Mouse (Mus musculus): ENCODE measurements around the gene Kmo.
A peak's percentile ranks its signal among the peaks of the same experiment; 100 is the strongest.

The Kmo gene

DNA sequence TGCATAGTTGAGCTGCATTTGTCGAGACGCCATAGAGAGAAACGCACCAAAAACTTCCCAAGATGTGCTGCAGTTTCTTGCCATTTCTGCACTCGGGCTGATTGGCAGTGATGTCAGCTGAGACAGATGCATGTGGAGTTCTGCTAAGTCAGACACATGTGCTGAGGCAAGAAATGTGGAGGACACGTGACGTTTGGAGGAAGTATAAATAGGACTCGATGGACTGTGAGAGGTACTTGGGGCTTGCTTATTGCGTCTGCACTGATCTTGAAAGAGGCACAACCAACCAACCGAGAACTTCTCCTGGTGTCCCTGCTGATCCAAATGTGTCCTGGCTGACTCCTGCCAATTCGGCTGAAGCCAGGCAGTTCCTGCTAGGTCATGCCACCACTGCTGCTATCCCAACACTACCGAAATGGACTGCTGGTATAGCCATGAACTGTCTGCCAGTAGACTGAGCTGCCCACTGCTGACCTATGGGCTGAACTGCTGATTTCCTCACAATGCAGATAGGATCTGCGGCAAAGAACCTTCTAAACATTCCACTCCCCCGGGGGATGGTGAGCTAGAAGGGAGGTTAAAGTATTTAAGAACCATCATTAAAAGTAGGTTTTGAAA is at the start of gene Kmo:
Kmo (plus strand) TSS at position 568 of the 618 bp plus-strand sequence.
- DNase-seq (ENCODE audit: low read depth, low spot score), result no peak

DNA sequence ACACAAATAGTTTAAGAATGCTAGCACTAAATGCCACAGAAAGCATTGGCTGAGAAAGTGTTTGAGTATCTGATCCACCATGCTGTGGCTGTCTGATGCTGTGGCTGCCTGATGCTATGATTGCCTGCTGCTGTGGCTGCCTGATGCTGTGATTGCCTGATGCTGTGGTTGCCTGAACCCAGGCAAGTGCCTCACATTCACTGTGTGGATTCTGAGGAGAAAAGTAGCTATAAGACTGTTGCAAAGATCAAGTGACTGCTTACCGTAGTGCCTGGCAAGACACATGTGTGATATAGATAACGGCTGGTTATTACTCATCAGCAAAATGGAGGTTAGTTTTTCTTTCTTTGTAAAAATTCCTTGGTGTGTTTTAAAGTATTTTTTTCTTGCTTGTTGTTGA is 46.1 kb upstream of the Kmo start:
- DNase-seq (ENCODE audit: low read depth, low spot score), result no peak

DNA sequence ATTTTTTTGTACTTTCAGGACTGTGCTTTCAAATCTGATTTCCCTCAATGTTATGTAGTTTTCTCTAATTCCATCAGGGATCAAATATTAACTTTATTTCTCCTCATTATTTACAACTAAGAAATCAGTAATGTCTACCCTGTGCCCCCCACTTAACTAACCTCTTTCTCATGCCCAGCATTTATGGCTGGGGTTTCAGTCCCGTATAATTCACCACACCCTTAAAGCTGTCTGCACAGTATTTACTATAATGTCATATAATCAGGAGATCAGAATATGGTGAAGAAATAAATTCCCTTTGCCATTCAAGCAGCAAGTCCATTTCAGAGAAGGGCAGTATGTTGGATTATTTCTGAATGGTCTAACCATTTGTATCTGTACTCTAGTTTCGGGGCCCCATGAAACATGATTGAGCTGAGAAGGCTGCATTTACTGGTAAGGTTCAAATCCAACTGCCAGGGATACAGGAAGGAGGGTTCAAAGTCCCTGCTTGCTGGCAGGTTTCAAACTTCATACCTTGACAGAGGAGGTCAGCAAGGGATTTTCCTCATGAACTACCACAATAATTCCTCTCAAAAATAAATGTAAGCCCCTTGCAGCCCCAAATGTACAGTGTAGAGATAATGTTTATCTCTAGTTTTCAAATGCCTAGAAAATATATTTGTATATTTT is 41.6 kb upstream of the Kmo start:
- no peak for DNase-seq (ENCODE audit: low read depth, low spot score)

DNA sequence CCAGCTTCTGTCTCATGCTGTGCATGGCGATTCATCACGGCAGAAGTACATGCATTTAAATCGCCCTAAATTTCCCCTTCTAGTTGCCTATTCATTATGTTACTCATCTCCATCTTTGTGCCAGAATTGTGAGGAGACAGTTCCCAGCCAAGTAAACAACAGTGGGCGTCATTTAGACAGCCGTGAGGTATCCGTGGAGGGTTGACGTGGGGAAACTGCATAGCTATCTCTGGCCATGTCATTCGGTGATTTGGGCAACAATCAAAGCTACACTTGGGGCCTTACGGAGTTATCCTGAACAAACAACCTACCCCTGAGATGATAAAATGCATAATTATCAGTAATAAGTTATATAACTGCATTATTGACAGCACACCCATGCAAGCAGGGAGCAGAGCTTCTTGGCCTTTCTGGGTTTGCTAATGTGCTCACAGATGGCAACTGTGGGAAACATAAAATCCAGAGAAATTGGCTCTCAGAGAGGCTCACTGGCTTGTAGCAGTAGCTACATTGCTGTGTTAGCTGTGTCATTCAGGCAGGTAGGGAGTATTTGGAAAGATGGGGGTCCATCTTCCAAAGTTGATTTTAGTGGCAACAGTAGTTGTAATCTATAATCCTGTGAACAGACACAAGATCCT is 40.5 kb upstream of the Kmo start:
- no peak for DNase-seq (ENCODE audit: low read depth, low spot score)

DNA sequence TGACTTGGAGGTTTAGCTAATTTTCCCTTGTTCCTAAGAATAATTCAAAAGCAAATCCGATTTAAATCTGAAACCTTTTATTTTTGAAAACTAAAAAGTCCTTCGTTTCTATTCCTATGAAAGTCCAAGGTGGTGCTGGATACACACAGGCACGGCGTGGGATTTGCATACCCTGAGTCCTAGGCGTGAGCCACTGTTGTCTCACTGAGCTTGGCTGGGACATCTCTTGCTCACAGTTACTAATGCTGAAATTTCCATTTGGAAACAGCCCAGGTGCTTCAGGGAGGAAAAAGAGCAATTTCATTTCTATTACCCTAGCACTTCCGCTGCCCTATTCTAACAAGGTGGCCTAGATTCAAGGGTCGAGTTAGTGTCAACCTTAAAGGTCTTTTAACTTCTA is 39.8 kb upstream of the Kmo start:
- no peak for DNase-seq (ENCODE audit: low read depth, low spot score)

DNA sequence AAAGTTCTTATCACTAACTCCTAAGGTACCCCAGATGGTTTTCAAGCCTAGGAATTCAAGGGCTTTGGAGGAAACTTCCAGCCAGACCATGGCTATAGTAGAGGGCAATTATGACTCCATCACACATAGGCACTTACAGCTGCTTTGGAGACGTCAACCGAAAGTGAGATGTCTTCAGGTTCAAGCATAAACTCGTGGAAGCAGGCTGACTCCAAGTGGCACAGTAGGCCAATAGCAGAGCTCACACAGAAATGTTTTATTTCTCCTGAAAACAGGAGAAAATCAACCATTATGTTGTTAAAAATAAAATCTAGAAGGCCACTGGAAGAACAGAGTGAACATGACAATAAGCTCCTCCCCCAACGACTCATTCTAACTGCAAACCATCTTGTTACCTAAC is 37.4 kb upstream of the Kmo start:
- DNase-seq (ENCODE audit: low read depth, low spot score), result no peak

DNA sequence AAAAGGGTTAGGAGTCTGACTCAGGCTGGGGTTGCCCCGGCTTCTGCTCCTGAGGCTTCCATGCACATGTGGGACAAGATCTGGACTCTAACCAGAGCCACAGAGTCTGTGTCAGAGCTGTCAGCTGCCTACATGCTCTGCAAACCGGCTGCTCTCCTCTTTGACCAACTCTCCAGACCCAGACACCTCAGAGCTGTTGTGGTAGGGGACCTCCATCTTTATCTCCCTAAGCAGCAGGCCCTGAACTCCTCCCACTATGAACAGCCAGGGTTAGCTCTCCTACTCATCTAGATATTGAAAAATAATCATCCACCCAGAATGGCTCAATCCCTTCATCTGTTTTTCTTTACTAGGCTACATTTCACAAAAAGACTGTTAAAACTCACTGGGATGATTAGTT is 34.9 kb upstream of the Kmo start:
- no peak for DNase-seq (ENCODE audit: low read depth, low spot score)

DNA sequence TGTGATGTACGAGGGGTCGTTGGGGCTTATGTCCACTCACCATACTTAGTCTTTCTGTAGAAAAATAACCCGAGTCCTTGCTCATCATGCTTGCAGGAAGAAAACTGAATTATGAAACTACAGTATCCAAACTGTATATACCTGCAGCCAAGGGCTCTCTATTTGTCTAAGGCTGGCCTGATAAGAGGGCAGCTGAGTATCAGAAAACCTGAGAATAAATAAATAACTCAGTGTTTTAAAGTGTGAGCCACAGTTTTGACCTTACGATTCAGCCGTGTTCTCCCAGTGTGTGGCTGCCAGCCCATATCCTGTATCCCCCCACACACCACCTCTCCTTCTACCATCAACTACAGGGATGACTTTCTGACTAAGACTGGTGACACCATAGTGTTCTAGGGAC is 33.5 kb upstream of the Kmo start:
- no peak for DNase-seq (ENCODE audit: low read depth, low spot score)

DNA sequence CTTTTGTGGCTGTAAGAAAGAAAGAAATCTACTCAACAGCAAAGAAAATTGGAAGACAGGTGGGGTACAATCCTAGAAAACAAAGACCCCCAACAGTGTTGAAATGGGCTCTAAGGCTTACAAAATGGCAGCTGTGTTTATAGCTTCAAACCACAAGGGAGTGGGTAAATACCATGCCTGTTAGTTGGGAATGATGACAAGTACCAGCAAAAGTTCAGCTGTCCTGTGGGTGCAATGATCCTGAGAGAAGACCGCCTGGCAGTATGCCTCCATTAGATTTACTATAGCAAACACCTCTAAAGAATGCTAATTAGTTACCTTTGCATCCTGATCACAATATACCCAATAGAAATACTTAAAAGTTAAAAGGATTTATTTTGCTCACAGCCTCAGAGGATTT is 27.3 kb upstream of the Kmo start:
- DNase-seq (ENCODE audit: low read depth, low spot score), result no peak

DNA sequence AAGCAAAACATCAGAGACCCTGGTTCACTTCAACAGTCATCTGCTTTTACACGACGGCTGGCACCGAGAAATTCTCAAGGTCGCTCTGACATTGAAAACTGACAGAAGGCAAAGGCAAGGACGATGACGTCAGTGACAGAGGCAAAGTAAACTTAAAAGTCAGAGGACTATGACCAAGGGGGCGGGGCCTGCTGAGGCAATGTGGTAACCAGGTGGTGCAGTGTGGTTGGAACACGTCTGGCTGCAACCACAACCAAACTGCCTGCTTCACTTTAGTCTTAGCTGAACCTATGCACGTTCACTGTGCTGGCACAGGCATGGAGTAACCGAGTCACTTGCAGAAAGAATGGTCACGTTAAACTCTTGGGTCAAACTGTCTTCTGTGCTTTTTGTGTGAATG is 17.9 kb upstream of the Kmo start:
- DNase-seq (ENCODE audit: low read depth, low spot score), result peak; percentile 28

DNA sequence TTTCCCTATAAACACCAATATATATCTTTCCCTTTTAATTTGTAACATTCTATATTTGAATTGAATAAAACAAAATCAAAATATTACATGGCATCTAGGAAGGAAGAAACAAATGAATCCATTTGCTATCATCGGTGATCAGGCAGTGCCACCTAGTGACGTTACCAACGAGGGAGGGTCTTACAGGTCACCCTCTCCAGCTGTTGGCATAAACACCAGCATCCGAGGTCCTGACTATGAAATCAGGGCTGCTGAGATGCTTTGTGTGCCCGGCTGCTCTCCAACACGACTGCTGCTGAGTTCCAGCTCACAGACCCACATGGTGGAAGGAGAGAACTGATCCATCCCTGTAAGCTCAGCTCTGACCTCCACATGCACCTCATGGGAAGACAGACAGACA is 16.8 kb upstream of the Kmo start:
- DNase-seq (ENCODE audit: low read depth, low spot score), result no peak

DNA sequence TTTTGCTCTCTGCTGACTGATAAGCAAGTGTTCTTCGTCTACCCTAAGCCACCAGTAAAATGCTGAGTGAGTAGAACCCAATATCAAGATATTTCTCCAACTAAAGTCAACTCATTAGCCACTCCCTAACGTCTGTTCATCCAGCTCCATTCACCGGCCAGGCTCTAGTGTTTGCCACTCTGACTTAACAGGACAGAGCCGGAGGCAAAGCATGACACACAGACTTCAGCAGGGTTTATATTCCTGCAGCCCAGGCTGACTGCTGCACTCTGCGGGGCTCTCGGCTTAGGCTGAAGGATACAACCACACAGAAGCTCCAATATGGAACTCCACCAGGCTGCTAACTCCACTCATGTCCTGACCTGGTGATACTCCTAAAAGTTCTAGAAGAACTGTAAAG is 12.9 kb upstream of the Kmo start:
- no peak for DNase-seq (ENCODE audit: low read depth, low spot score)

DNA sequence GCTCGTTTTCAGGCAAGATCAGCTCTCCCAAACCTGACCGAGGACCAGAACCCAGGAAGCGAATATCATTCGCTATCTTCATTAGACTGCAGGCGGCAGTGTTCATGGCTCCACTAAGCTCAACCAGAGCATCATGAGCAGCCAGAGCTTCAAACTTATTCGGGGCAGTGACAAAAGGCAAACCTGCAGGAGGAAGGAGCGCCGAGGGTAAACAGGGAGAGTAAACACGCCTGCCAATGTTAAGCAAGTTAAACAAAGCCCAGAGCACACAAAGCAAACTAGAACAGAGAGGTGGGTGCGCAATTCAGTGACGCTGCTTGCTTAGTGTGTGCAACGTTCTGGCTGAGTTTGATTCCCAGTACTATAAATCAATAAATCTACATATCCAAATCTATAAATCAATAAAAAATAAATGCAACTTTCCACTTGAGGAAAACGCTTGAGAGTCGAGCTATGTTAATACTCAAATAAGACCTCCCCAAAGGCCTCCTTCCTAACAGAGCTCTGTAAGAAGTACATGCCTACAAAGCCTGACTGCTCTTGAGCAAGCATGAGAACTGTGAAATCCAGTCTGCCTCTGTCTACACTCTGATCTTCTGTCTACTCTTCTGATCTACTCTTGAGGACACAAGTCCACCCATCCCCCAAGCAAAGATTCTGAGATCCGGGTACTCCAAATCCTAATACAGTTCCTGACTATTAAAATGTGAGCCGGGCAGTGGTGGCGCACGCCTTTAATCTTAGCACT is 12.2 kb upstream of the Kmo start:
- no peak for DNase-seq (ENCODE audit: low read depth, low spot score)

DNA sequence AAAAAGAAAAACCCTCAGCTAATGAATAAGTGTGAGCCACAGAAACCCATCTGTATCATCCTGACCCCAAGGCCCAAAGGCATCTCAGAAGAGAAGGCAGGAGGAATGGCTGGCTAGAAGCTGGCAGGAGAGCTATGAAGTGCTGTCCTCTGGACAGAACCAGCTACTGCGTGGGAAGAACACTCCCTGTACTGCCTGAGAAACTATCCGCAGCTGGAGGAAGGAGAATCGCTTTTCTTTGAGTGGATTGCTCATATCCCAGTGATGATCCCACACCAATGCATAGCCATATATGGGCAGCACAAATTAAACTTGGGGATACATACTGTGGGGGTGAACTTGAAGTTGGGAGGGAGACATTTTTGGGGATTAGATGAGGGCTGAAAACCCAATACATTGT is 11.5 kb upstream of the Kmo start:
- no peak for DNase-seq (ENCODE audit: low read depth, low spot score)

DNA sequence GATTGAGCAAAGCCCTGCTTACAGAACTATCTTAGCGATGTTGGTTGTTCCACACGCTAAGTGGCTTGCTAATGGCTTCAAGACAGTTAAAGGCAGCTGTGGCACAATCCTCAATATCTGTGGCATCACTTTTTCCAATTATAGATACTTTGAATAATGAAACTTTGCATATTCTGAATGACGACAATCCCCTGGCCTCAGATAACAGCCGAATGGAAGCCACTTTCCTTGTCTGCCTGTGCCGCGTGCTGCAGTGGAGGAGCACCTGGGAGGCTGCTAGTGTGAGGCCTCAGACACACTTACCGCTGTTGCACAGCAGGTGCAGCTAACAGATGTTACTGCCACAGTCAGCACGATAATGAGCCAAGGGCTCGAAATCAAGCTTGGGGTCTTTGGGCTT is 5.2 kb upstream of the Kmo start:
- no peak for DNase-seq (ENCODE audit: low read depth, low spot score)

DNA sequence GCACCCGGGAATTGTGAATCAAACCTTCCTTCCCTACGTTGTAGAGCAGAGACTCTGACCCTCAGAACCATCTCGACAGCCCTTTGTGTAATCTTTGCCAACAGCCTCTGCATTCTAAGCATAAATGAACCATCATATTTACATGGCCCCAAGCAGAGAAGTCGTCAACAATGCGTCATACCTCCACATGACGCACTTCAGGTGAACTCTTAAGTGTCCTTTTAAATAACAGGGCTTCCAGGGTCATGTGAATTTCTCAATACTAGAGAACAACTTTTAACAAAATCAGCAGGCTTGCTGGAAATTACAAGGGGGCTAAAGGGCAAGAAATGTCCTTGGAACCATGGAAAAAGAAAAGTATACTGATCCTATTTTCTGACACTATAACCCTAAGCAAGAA is 3.5 kb downstream of the Kmo start:
- no peak for DNase-seq (ENCODE audit: low read depth, low spot score)

DNA sequence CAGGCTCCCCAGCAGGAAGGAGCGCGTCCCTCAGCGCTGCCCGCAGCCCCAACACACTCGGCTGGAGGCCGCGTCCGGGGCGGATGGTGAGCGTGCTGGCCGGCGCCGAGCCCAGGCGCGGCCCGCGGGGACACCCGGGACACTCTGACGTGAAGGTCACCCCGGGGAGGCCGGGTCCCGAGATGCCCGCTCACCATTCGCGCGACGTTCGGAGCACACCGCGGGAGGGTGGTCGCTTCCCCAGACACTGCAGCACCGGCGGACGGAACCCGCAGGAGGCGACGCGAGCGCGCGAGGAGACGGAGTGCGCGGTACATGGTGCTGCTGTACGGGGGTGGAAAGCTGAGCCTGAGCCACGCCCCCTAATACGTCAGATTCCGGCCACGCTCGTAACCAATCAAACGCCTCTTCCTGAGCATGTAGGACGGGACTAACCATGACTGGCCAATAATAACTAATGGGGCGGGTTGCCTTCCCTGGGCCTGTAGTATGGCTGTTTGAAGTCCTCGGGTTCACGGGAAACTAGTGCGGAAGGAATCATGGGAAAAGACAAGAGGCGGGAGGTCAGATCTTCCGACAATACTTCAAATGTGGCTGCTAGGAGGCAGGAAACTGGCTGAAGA is 5.2 kb downstream of the Kmo start, which contains the start of gene Fh1:
Fh1 (minus strand) TSS at position 379 of the 623 bp plus-strand sequence.
- DNase-seq (ENCODE audit: low read depth, low spot score), result peak; percentile 97

DNA sequence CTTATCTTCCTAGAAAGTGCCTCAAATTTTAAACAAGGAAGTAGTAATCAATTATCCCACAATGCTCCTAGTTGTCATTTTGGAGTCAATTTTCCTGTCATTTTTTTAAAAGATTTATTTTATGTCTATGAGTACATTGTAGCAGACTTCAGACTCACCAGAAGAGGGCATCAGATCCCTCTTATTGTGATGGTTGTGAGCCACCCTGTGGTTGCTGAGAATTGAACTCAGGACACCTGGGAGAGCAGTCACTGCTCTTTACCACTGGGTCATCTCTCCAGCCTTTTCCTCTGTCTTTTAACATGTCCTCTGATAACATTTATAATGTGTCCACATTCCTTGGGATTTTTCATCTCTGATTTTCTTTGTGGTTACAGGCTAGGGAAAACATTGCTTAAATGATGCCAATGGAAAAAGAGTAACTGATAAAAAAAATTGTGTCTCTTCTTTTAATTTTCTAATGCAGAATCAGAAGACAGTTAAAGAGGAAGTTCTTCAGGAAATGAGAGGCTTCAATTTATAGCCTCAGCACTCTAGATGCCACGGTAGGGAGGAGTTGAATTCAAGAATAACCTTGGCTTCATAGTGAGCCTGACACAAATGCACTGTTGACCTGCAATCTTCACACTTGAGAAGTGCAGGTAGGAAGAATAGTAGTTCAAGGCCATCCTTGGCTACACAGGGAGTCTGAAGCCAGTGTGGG is 6.0 kb downstream of the Kmo start:
- DNase-seq (ENCODE audit: low read depth, low spot score), result no peak

DNA sequence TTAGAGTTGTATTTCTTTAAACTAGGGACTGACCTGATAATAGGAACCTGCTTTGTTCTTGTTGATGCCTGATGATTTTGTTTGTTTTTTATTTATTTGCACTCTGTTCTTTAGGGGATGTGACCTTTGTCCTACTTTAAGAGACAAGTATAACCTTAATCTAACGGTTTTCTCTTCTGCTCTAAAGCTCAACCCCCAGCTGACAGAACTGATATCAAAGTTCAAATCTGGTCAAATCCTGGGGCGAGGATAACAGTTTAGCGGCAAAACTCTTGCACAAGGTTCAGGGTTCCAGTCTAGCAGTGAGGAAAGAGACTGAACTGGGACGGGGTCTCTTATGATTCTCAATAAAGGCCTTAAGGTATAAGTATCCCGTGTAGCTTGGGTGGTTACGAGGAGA is 9.1 kb downstream of the Kmo start:
- no peak for DNase-seq (ENCODE audit: low read depth, low spot score)

DNA sequence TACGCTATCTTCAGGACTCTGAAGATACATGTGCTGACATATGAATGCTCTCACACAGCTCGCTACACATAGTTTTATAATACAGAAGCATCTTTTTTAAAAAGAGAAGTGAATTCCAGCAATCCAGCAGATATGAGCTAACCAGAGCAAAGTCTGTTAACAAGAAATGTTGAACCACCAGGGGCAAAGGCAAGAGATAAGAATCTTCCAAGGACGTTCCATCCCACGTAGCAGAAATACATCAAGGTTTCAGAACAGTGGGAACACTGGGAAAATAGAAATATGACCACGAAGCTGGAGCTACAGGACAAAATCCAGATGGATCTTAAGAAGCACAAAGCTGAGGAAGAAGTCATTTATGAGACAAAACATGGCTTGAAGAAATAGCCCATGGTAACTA is 10.2 kb downstream of the Kmo start:
- no peak for DNase-seq (ENCODE audit: low read depth, low spot score)

DNA sequence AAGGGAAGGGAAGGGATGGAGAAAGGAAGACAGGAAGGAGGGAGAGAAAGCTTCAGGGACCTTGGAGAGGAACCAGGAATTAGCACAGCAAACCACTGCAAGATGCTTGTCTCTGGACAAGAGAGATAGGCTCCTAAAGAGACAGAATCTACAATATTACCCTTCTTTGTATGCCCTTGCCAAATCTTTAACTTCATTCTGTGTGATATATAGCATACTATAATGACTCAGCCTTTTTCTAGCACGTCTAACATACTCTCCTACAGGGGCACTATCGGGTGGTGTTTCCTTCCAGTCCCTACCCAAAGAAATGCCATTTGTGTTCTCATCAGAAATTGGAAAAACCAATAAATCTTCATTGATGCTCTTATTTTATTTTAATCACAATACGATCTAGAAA is 10.9 kb downstream of the Kmo start:
- no peak for DNase-seq (ENCODE audit: low read depth, low spot score)

Data from ZHBTc4 (cell line).